Mouse (Mus musculus) brain, embryonic 14.5 days (tissue): Measurements from ENCODE around the gene Agbl3. TPM values are rescaled to one million over a fixed set of nuclear protein-coding genes. Genes with fewer than 3 reads are reported as not detected.

Experiments
- DNase-seq: peaks from one replicate; pipeline ENCODE4 v3.0.0-alpha.2; 2011; ENCODE audit warnings: low read depth
- CTCF ChIP-seq: fragments of 200-500 bp; IDR thresholded peaks from 2 replicates; pipeline ENCODE4 v1.5.1; 2012; ENCODE audit warnings: inconsistent platforms, mild to moderate bottlenecking, moderate library complexity, borderline replicate concordance; ENCODE audit not compliant: insufficient read depth, insufficient read length; ENCODE audit errors: extremely low read depth
- POLR2A ChIP-seq: fragments of 200-500 bp; IDR thresholded peaks from 2 replicates; pipeline ENCODE4 v1.6.1; 2012; ENCODE audit warnings: mild to moderate bottlenecking, inconsistent platforms, borderline replicate concordance; ENCODE audit not compliant: poor library complexity, insufficient read depth, insufficient read length, severe bottlenecking; ENCODE audit errors: extremely low read depth
- polyA plus RNA-seq: library from polyadenylated mRNA; depleted of rRNA; stranded (reverse); fragments of >200 nt; gene quantifications from 2 replicates; pipeline ENCODE4 v1.2.3, GENCODE M21; 2012

Gene Agbl3
- polyA plus RNA-seq, 1 experiment: 13.0 TPM

DNA sequence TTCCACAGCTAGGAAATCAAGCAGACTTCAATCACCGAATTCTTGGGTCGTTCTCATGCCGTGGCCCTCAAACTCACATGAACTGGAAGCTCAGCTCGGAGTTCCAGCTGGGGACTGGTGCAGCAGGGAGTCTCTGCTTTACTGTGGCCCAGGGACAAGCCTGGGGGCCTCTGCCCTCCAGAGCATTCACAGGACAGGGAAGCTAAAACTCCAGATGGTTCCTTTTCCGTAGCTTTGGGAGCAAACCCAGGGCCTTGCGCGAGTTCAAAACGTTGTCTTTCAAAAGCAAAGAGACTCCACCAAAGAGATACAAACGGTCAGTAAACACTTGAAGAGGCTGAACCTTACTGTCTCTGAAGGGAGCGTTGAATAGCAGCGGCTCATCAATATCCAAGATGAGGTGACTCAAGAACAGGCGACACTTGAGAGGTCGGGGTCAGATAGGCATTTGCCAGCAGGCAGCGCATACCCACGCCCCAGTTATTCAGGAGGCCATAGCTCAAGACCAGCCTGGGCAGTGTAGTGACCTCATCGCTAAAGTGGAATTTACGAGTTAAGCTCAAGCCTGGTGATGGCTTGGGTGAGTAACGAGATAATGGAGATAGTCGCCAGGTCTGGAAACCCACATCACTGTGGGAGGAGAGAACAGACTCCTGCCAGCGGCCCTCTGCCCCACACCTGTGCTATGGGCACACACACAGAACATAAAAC lies 88.4 kb downstream of the Agbl3 start:
- no peak for TF ChIP-seq POLR2A
- no peak for TF ChIP-seq CTCF

DNA sequence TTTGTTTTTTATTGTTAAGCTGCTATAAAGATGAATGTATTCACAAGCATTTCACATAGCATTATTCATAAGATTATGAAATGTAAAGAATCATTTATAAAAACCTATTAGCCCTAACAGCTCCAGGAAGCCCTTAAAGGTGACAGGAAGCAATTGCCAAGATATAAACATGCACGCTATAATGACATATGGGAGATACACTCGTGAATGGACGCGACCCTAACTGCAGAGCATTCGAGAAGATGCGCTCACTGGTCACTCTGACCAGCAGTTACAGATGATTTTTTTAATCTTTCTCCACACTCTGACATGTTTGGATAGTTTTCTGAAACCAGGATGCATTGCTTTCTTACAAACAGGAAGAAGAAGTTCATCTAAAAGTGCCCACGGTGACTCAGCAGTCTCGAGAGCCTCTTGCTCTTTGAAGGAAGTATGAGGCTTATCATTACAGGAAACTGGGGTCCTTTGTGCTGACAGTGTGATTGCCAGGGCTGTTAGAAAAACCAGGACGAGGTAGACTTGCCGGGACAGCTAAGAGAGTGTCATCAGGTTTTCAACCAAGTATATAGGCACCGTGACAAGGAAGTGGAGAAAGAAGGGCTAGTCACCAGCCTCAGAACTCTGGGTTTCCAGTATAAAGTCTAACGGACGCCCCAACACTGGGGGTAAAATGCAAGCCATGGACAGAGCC lies 89.1 kb downstream of the Agbl3 start:
- TF ChIP-seq POLR2A (no peak), CTCF (no peak)
- DNase-seq: peak; percentile 12

More for the DNA sequence above, 88.4 kb downstream of the Agbl3 start:
- no peak for DNase-seq

DNA sequence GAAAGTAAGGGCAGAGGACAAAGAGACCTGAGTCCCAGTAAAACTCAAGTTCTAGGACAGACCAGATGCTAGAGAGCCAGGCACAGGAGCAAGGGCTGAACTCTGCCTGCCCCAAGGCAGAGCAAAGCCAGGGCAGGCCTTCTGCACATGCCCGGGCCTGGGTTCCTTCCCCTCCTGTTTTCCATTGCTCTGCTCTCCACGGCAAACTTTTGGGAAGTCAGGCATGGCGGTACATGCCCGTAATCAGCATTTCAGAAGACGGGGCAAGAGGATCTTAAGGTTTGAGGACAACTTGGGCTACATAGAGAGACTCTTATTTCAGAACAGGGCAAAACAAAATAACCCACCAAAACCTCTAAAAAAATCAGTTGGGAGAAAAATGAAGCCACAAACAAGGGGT lies 89.9 kb downstream of the Agbl3 start:
- TF ChIP-seq POLR2A (no peak), CTCF (no peak)
- no peak for DNase-seq

DNA sequence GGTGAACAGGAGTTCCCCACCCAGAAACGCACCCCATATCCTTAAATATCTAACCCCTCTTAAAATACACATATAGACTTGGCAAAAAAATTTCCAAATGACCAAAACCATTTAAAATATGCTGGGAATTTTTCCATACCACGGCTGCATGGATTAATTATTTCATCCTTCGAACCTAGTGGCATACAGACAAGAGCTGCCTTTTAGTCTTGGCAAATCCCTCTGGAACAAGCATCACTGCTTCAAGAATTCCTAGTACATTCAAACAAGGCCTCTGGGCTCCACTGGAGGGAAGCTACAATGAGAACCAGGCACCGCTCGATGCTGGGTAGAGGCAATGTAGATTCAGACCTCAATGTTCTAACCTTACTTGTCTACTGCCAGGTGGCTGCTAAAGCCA lies 90.5 kb downstream of the Agbl3 start:
- no peak for DNase-seq
- TF ChIP-seq CTCF: no peak
- TF ChIP-seq POLR2A: no peak

DNA sequence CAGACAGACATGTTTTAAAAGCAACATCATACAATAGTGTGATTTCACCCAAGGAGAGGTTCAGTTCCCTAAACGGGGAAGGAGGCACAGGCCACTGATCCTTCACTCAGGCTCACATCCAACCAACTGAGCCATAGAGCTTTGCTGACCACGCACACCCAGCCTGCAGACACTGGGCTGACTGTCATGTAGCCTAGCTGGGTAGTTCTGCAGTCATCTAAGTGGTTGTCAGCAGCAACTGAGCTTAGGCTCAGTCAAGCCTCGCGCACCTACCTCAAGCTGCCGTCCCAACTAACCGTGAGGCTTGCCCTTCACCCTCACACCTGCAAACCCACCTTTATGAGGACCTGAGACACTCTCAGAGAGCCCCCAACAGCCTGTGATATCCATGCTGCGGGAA lies 91.7 kb downstream of the Agbl3 start:
- DNase-seq: no peak

DNA sequence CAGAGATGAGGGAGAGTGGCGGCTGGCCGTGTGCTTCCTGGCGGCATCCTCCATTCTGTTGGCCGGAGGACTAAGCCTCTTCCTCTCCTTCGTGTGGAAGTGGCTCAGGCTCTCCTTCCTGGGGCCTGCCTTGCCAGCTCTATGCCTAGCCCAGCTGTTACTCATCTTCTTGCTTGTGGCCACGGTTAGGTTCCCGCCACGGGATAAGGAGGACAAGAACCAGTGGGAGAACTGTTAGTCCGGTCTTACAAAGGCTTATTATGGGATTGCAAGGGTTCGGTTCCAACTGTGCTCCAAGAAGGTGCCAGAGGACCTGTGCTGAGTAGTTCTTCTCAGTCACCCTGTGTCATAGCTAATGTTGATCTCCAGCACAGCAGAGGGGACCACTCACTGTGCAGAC lies 92.6 kb downstream of the Agbl3 start:
- DNase-seq: no peak
- TF ChIP-seq POLR2A (no peak), CTCF (no peak)

More for the DNA sequence above, 91.7 kb downstream of the Agbl3 start:
- TF ChIP-seq CTCF (no peak), POLR2A (no peak)

DNA sequence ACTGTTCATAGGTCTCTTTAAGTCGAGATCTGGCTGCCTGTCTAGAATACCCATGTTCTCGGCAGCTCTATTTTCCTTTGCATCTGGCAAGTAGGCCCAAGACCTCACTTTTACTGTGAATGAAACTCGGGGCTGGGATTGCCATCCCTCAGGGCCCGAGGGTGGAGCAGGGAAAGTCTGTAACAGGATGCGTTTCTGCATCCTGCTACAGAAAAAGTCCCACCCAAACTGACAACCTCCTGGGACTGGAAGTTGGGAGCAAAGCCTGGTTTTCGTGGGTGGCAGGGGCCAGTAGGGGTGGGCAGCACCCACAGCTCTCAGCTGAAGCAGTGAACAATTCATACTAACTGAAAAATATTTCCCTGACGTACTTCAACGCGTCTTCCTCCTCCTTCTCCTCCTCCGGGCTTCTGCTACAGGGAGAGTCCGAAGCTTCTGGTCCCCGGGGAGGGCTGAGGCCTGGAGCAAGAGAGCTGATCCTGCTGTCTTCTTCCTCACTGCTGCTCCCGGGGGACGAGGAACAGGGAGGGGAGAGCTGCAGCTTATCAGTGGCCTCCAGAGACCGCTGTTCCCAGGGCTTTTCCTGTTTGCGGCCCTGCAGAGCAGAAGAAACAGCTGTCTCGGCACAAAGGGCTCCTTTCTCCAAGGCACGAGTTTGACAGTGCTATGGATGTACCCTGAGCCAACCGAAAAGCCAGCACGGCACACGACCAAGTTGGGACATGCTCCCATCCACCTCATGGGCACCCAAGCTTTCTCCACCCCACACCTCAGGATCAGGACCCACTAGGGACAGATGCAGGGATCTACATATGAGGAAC lies 94.1 kb downstream of the Agbl3 start:
- DNase-seq: peak; percentile 6
- TF ChIP-seq POLR2A: no peak
- no peak for TF ChIP-seq CTCF

DNA sequence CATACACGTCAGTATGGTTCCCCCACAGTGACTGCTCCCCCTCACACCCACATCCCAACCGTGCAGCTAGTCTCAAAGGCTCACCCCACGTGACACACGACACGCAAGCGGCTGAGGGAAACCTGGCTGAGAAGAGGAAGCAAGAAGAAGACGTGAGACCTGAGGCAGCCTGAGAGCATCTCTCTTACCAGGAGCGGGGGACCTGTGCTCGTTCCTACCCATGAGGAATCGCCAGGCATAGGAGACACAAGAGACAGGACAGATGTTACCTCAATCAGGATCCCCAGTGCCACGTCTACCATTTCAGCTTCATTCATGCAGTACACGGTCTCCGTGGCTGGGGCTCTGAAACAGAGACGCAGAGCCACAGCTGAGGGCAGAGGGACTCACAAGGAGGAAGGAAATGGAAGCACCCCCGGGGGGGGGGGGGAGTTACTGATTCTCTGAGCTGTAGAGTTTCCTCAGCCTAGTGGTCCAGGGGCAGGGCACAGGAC lies 95.1 kb downstream of the Agbl3 start:
- no peak for DNase-seq
- no peak for TF ChIP-seq CTCF
- TF ChIP-seq POLR2A: no peak

DNA sequence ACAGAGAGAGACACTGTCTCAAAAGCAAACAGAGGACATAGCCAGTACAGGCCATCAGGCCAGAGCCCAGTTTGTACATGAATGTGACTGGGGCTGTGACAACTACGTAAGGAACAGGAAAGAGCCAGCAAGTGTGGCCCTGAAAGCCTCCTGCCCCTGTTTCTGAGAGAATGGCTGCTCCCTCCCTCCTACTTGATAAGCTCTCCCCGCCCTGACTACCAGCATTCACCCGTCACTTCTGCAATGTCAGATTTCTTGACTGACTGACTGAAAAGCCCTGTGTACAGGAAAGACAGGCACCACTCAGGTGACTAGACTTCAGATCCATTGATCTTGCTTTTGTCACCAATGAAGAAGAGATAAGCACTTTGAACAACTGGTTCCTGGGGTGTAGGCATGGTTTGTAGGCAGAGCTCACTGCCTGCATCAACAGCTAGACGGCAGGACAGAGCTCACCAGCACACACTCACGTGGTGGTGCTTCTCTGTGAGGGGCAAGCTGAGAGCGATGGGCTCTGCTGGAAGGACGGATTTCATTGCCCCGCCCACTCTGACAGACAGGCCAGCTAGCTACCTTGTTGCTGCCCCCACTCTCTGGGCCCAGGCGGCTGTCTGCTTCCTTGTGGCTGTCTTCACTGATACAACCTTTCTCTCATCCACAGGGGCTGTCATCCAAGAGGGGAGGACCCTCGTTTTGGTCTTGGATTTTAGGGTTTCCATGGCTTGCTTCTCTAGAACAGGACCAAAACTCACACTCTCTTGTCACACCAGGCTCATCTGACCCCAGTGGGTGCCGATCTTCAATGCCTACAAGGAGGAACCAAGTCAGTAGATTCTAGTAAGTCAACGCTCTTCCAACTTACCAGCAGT lies 96.0 kb downstream of the Agbl3 start:
- DNase-seq: no peak
- TF ChIP-seq CTCF: no peak
- no peak for TF ChIP-seq POLR2A

DNA sequence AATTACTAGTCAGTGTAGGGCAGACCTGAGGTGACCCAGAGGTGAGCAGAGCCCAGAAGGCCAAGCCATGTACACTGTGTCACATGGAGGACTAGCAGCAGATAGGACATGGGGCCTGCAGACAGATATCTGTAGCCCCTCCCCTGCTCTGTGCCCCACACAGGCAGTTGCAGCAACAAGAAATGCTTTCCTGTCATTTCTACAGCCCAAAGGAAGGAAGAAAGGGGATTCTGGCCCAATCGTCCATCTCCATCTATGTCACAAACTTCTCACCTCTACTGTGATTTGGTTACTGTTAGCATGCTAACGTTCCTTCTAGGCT lies 96.6 kb downstream of the Agbl3 start:
- no peak for DNase-seq
- no peak for TF ChIP-seq CTCF
- TF ChIP-seq POLR2A: no peak
